Mouse (Mus musculus): Measurements from ENCODE around the gene Ncoa3. TPM values are rescaled to one million over a fixed set of nuclear protein-coding genes. Genes with fewer than 3 reads are reported as not detected.

The Ncoa3 gene
- polyA plus RNA-seq, 1 experiment = 124 TPM

GRCm38 (mm10) chr2:166091599-166091998, 99.2 kb downstream of the Ncoa3 start:
- Histone ChIP-seq H3K36me3 (ENCODE audit: control insufficient read depth, insufficient read depth, low read length, poor library complexity, severe bottlenecking) (peaks cover 35% of the 10 kb centered on the region), H3K27ac (ENCODE audit: insufficient read depth, low read length) (no peak overlapping the region), H3K4me1 (ENCODE audit: control insufficient read depth, insufficient read depth, low read length) (no peaks in the 10 kb centered on the region), H3K9me3 (replicated peaks; ENCODE audit: control insufficient read depth, insufficient read depth, low read length, poor library complexity, severe bottlenecking) (no peaks in the 10 kb centered on the region), H3K4me3 (ENCODE audit: low read depth, low read length) (no peak overlapping the region), H3K9ac (ENCODE audit: low read depth, poor library complexity, severe bottlenecking) (no peak overlapping the region), H3K27me3 (ENCODE audit: control insufficient read depth, insufficient read depth, low read length, poor library complexity, severe bottlenecking) (no peaks in the 10 kb centered on the region)
- TF ChIP-seq CTCF (IDR thresholded peaks at IDR 0.05; ENCODE audit: low read depth, low read length) = no peak

GRCm38 (mm10) chr2:166092412-166092811, 100.0 kb downstream of the Ncoa3 start:
- Histone ChIP-seq H3K27ac (ENCODE audit: insufficient read depth, low read length) (no peak overlapping the region), H3K9ac (ENCODE audit: low read depth, poor library complexity, severe bottlenecking) (no peak overlapping the region), H3K4me1 (ENCODE audit: control insufficient read depth, insufficient read depth, low read length) (no peaks in the 10 kb centered on the region), H3K36me3 (ENCODE audit: control insufficient read depth, insufficient read depth, low read length, poor library complexity, severe bottlenecking) (peaks cover 34% of the 10 kb centered on the region), H3K27me3 (ENCODE audit: control insufficient read depth, insufficient read depth, low read length, poor library complexity, severe bottlenecking) (no peaks in the 10 kb centered on the region), H3K9me3 (replicated peaks; ENCODE audit: control insufficient read depth, insufficient read depth, low read length, poor library complexity, severe bottlenecking) (no peaks in the 10 kb centered on the region), H3K4me3 (ENCODE audit: low read depth, low read length) (no peak overlapping the region)
- no peak for TF ChIP-seq POLR2A (IDR thresholded peaks at IDR 0.05; ENCODE audit: insufficient read depth, low read length)

DNA sequence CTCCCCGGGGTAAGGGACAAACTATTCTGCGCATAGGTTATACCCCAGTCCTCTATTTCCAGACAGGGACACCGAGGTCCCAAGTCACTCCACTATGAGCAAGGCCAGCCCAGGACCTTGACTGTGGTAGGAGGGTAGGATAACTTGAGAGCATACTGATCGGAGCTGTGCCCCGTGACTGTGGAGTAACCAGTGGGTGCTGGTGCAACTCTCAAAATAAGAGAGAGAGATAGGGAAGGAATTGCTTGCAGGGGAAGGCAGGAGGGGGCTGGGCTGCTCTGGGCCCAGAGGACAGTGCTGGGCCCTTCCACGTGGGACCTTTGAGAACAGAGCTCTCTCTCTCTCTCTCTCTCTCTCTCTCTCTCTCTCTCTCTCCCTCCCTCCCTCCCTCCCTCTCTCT, 103.9 kb downstream of the Ncoa3 start:
- no peaks in the 10 kb centered on the region for H3K27me3 ChIP-seq (ENCODE audit: control insufficient read depth, insufficient read depth, low read length, poor library complexity, severe bottlenecking)
- TF ChIP-seq EP300 (IDR thresholded peaks at IDR 0.05; ENCODE audit: insufficient read depth, low read depth, low read length) (no peak), CTCF (IDR thresholded peaks at IDR 0.05; ENCODE audit: low read depth, low read length) (no peak), POLR2A (IDR thresholded peaks at IDR 0.05; ENCODE audit: insufficient read depth, low read length) (no peak)
- H3K9me3 ChIP-seq (replicated peaks; ENCODE audit: control insufficient read depth, insufficient read depth, low read length, poor library complexity, severe bottlenecking) = no peaks in the 10 kb centered on the region
- no peak overlapping the region for H3K9ac ChIP-seq (ENCODE audit: low read depth, poor library complexity, severe bottlenecking)
- no peak overlapping the region for H3K4me3 ChIP-seq (ENCODE audit: low read depth, low read length)
- H3K4me1 ChIP-seq (ENCODE audit: control insufficient read depth, insufficient read depth, low read length) = no peaks in the 10 kb centered on the region
- H3K27ac ChIP-seq (ENCODE audit: insufficient read depth, low read length) = no peak overlapping the region
- peaks cover 21% of the 10 kb centered on the region for H3K36me3 ChIP-seq (ENCODE audit: control insufficient read depth, insufficient read depth, low read length, poor library complexity, severe bottlenecking)

GRCm38 (mm10) chr2:166096834-166097233, 104.4 kb downstream of the Ncoa3 start:
- H3K36me3 ChIP-seq (ENCODE audit: control insufficient read depth, insufficient read depth, low read length, poor library complexity, severe bottlenecking) = peaks cover 15% of the 10 kb centered on the region
- TF ChIP-seq CTCF (IDR thresholded peaks at IDR 0.05; ENCODE audit: low read depth, low read length) (peak; percentile 41), EP300 (IDR thresholded peaks at IDR 0.05; ENCODE audit: insufficient read depth, low read depth, low read length) (no peak), POLR2A (IDR thresholded peaks at IDR 0.05; ENCODE audit: insufficient read depth, low read length) (no peak)
- H3K9me3 ChIP-seq (replicated peaks; ENCODE audit: control insufficient read depth, insufficient read depth, low read length, poor library complexity, severe bottlenecking) = no peaks in the 10 kb centered on the region
- H3K4me3 ChIP-seq (ENCODE audit: low read depth, low read length) = no peak overlapping the region
- H3K4me1 ChIP-seq (ENCODE audit: control insufficient read depth, insufficient read depth, low read length) = no peaks in the 10 kb centered on the region
- no peak overlapping the region for H3K9ac ChIP-seq (ENCODE audit: low read depth, poor library complexity, severe bottlenecking)
- H3K27ac ChIP-seq (ENCODE audit: insufficient read depth, low read length) = no peak overlapping the region
- H3K27me3 ChIP-seq (ENCODE audit: control insufficient read depth, insufficient read depth, low read length, poor library complexity, severe bottlenecking) = no peaks in the 10 kb centered on the region

GRCm38 (mm10) chr2:166097443-166098291, 105.2 kb downstream of the Ncoa3 start:
- peak; percentile 48 for TF ChIP-seq CTCF (IDR thresholded peaks at IDR 0.05; ENCODE audit: low read depth, low read length)
- TF ChIP-seq POLR2A (IDR thresholded peaks at IDR 0.05; ENCODE audit: insufficient read depth, low read length) = no peak
- TF ChIP-seq EP300 (IDR thresholded peaks at IDR 0.05; ENCODE audit: insufficient read depth, low read depth, low read length) = no peak

DNA sequence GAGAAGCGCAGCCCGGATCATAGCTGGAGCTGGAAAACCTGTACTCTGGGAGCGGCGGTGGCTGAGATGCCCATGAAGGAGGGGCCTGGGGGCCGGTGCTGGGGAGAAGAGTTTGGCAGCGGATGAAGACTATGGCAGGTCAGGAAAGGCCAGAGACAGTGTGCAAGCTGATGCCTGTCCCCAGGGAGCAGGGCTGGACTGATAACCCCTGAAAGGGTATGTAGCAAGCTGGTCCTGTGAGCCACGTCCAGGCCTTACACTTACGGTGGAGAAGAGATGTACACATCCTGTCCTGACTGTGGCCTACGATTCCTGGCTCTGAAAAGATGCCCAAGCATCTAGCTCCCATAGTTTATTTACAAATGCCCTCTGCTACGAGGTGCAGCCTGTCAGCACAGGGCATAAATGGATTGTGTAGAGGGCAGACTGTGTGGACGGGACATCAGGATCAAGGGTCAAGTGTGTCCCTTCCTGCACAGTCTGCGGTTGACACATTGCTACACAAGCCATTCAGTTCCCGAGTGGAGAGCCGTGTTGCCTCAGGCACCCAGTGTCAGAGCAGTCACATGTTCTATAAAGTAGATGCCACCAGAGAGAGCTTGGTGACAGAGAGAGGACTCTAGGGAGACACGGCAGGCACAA, 106.0 kb downstream of the Ncoa3 start:
- no peaks in the 10 kb centered on the region for H3K36me3 ChIP-seq (ENCODE audit: control insufficient read depth, insufficient read depth, low read length, poor library complexity, severe bottlenecking)

More at GRCm38 (mm10) chr2:166097443-166098291, 105.2 kb downstream of the Ncoa3 start:
- H3K27ac ChIP-seq (ENCODE audit: insufficient read depth, low read length) = no peak overlapping the region
- H3K9ac ChIP-seq (ENCODE audit: low read depth, poor library complexity, severe bottlenecking) = peak overlapping the region; percentile 5; the same call in 1 of the 2 replicates
- H3K27me3 ChIP-seq (ENCODE audit: control insufficient read depth, insufficient read depth, low read length, poor library complexity, severe bottlenecking) = no peaks in the 10 kb centered on the region
- no peak overlapping the region for H3K4me3 ChIP-seq (ENCODE audit: low read depth, low read length)
- H3K4me1 ChIP-seq (ENCODE audit: control insufficient read depth, insufficient read depth, low read length) = no peaks in the 10 kb centered on the region
- no peaks in the 10 kb centered on the region for H3K9me3 ChIP-seq (replicated peaks; ENCODE audit: control insufficient read depth, insufficient read depth, low read length, poor library complexity, severe bottlenecking)
- H3K36me3 ChIP-seq (ENCODE audit: control insufficient read depth, insufficient read depth, low read length, poor library complexity, severe bottlenecking) = peaks cover 7% of the 10 kb centered on the region; the same call in 1 of the 2 replicates

More for the DNA sequence above, 106.0 kb downstream of the Ncoa3 start:
- Histone ChIP-seq H3K27ac (ENCODE audit: insufficient read depth, low read length) (no peak overlapping the region), H3K9ac (ENCODE audit: low read depth, poor library complexity, severe bottlenecking) (peak overlapping the region; percentile 5; the same call in 1 of the 2 replicates), H3K4me3 (ENCODE audit: low read depth, low read length) (no peak overlapping the region), H3K27me3 (ENCODE audit: control insufficient read depth, insufficient read depth, low read length, poor library complexity, severe bottlenecking) (no peaks in the 10 kb centered on the region), H3K4me1 (ENCODE audit: control insufficient read depth, insufficient read depth, low read length) (no peaks in the 10 kb centered on the region), H3K9me3 (replicated peaks; ENCODE audit: control insufficient read depth, insufficient read depth, low read length, poor library complexity, severe bottlenecking) (no peaks in the 10 kb centered on the region)
- TF ChIP-seq CTCF (IDR thresholded peaks at IDR 0.05; ENCODE audit: low read depth, low read length) = no peak
- TF ChIP-seq POLR2A (IDR thresholded peaks at IDR 0.05; ENCODE audit: insufficient read depth, low read length) = no peak
- TF ChIP-seq EP300 (IDR thresholded peaks at IDR 0.05; ENCODE audit: insufficient read depth, low read depth, low read length) = no peak

Measured in ES-Bruce4 (cell line).